Mouse (Mus musculus) liver, embryonic 12.5 days (tissue): ENCODE data around the gene Ppp3ca. TPM values are rescaled to one million over a fixed set of nuclear protein-coding genes. Genes with fewer than 3 reads are reported as not detected.

Experiments
- ATAC-seq: fragments of 200-750 bp; cut with Nextera tagmentation; 2 replicates; pipeline ENCODE4 v1.8.0; 2017; ENCODE audit warnings: moderate number of reproducible peaks, mild to moderate bottlenecking, moderate library complexity
- H3K27ac ChIP-seq: fragments of 300-500 bp; sonication (generic); 2 replicates; pipeline ENCODE4 v1.5.1; 2016; ENCODE audit warnings: mild to moderate bottlenecking
- H3K27me3 ChIP-seq: fragments of 300-500 bp; sonication (generic); replicated peaks from 2 replicates; pipeline ENCODE4 v1.6.1; 2016; ENCODE audit warnings: mild to moderate bottlenecking, moderate library complexity
- H3K36me3 ChIP-seq: fragments of 300-500 bp; sonication (generic); 2 replicates; pipeline ENCODE4 v1.6.1; 2016; ENCODE audit warnings: mild to moderate bottlenecking, moderate library complexity
- H3K4me1 ChIP-seq: fragments of 300-500 bp; sonication (generic); 2 replicates; pipeline ENCODE4 v1.6.1; 2016
- H3K4me2 ChIP-seq: fragments of 300-500 bp; sonication (generic); 2 replicates; pipeline ENCODE4 v1.6.1; 2016; ENCODE audit warnings: mild to moderate bottlenecking, moderate library complexity
- H3K4me3 ChIP-seq: fragments of 300-500 bp; sonication (generic); 2 replicates; pipeline ENCODE4 v1.5.1; 2016; ENCODE audit warnings: mild to moderate bottlenecking, moderate library complexity
- H3K9ac ChIP-seq: fragments of 300-500 bp; sonication (generic); 2 replicates; pipeline ENCODE4 v1.6.1; 2016; ENCODE audit warnings: mild to moderate bottlenecking, moderate library complexity
- H3K9me3 ChIP-seq: fragments of 300-500 bp; sonication (generic); replicated peaks from 2 replicates; pipeline ENCODE4 v1.6.1; 2016; ENCODE audit warnings: mild to moderate bottlenecking, moderate library complexity
- WGBS: fragments of 180-500 bp; shearing (Covaris S2); methylation state at CpG from one replicate; pipeline ENCODE4 v1.1.7; 2016; ENCODE audit not compliant: insufficient replicate concordance; 5-methylcytosine and 5-hydroxymethylcytosine counted together
- polyA plus RNA-seq: library from polyadenylated mRNA; unstranded; fragments of >200 nt; fragmentation: Nextera tagmentation; extraction: Ambion mirVana; gene quantifications from 2 replicates; pipeline ENCODE4 v1.2.1, GENCODE M21; 2016

The Ppp3ca gene
- polyA plus RNA-seq, 1 experiment from 2014 or later: 25.3 TPM

GRCm38 (mm10) chr3:136862051-136862837, 192.3 kb downstream of the Ppp3ca start:
- Histone ChIP-seq H3K36me3 (no peaks in the 10 kb centered on the region), H3K9me3 (no peaks in the 10 kb centered on the region), H3K4me3 (no peak overlapping the region), H3K9ac (no peak overlapping the region), H3K27ac (no peak overlapping the region), H3K4me1 (no peaks in the 10 kb centered on the region), H3K27me3 (no peaks in the 10 kb centered on the region), H3K4me2 (no peak overlapping the region)
- WGBS: 73% methylated on average over 11 of the region's 11 CpGs
- ATAC-seq: no peak

GRCm38 (mm10) chr3:136863127-136863526, 193.2 kb downstream of the Ppp3ca start:
- H3K9me3 ChIP-seq: no peaks in the 10 kb centered on the region
- no peaks in the 10 kb centered on the region for H3K36me3 ChIP-seq
- H3K4me1 ChIP-seq: no peaks in the 10 kb centered on the region
- no peak overlapping the region for H3K4me3 ChIP-seq
- no peak overlapping the region for H3K4me2 ChIP-seq
- no peak for ATAC-seq
- WGBS: 69% methylated on average over 5 of the region's 5 CpGs
- H3K27me3 ChIP-seq: no peaks in the 10 kb centered on the region
- no peak overlapping the region for H3K27ac ChIP-seq
- no peak overlapping the region for H3K9ac ChIP-seq

GRCm38 (mm10) chr3:136864306-136864705, 194.4 kb downstream of the Ppp3ca start:
- Histone ChIP-seq H3K9ac (no peak overlapping the region), H3K9me3 (no peaks in the 10 kb centered on the region), H3K4me1 (no peaks in the 10 kb centered on the region), H3K27ac (no peak overlapping the region), H3K27me3 (no peaks in the 10 kb centered on the region), H3K36me3 (no peaks in the 10 kb centered on the region), H3K4me2 (no peak overlapping the region), H3K4me3 (no peak overlapping the region)
- no peak for ATAC-seq

GRCm38 (mm10) chr3:136865176-136865859, 195.4 kb downstream of the Ppp3ca start:
- Histone ChIP-seq H3K4me3 (no peak overlapping the region), H3K36me3 (no peaks in the 10 kb centered on the region)
- WGBS: 72% methylated on average over 4 of the region's 4 CpGs

GRCm38 (mm10) chr3:136866095-136866494, 196.2 kb downstream of the Ppp3ca start:
- no peak overlapping the region for H3K4me2 ChIP-seq
- H3K27me3 ChIP-seq: no peaks in the 10 kb centered on the region
- no peaks in the 10 kb centered on the region for H3K4me1 ChIP-seq
- ATAC-seq: no peak
- H3K9me3 ChIP-seq: no peaks in the 10 kb centered on the region
- WGBS: 87% methylated on average over 3 of the region's 3 CpGs
- no peak overlapping the region for H3K9ac ChIP-seq
- no peaks in the 10 kb centered on the region for H3K36me3 ChIP-seq
- H3K27ac ChIP-seq: no peak overlapping the region
- no peak overlapping the region for H3K4me3 ChIP-seq

More at GRCm38 (mm10) chr3:136865176-136865859, 195.4 kb downstream of the Ppp3ca start:
- no peak overlapping the region for H3K4me2 ChIP-seq
- ATAC-seq: no peak
- no peak overlapping the region for H3K9ac ChIP-seq
- H3K27ac ChIP-seq: no peak overlapping the region
- no peaks in the 10 kb centered on the region for H3K4me1 ChIP-seq
- H3K27me3 ChIP-seq: no peaks in the 10 kb centered on the region
- no peaks in the 10 kb centered on the region for H3K9me3 ChIP-seq

GRCm38 (mm10) chr3:136866571-136866970, 196.6 kb downstream of the Ppp3ca start:
- no peaks in the 10 kb centered on the region for H3K36me3 ChIP-seq
- no peaks in the 10 kb centered on the region for H3K9me3 ChIP-seq
- H3K27me3 ChIP-seq: no peaks in the 10 kb centered on the region
- WGBS: 55% methylated on average over 3 of the region's 3 CpGs
- no peak overlapping the region for H3K4me2 ChIP-seq
- H3K9ac ChIP-seq: no peak overlapping the region
- no peak overlapping the region for H3K27ac ChIP-seq
- no peak overlapping the region for H3K4me3 ChIP-seq
- ATAC-seq: no peak
- H3K4me1 ChIP-seq: no peaks in the 10 kb centered on the region

GRCm38 (mm10) chr3:136867366-136867765, 197.4 kb downstream of the Ppp3ca start:
- 81% methylated on average over 2 of the region's 2 CpGs for WGBS
- no peaks in the 10 kb centered on the region for H3K4me1 ChIP-seq
- H3K4me3 ChIP-seq: no peak overlapping the region
- no peaks in the 10 kb centered on the region for H3K27me3 ChIP-seq
- no peak overlapping the region for H3K27ac ChIP-seq
- ATAC-seq: no peak
- no peak overlapping the region for H3K9ac ChIP-seq
- no peaks in the 10 kb centered on the region for H3K9me3 ChIP-seq
- no peaks in the 10 kb centered on the region for H3K36me3 ChIP-seq
- no peak overlapping the region for H3K4me2 ChIP-seq

GRCm38 (mm10) chr3:136871772-136872532, 202.0 kb downstream of the Ppp3ca start:
- Histone ChIP-seq H3K27ac (no peak overlapping the region), H3K4me3 (no peak overlapping the region), H3K9me3 (no peaks in the 10 kb centered on the region), H3K27me3 (no peaks in the 10 kb centered on the region), H3K9ac (no peak overlapping the region), H3K36me3 (no peaks in the 10 kb centered on the region), H3K4me2 (no peak overlapping the region), H3K4me1 (no peaks in the 10 kb centered on the region)
- no peak for ATAC-seq
- 78% methylated on average over 14 of the region's 14 CpGs for WGBS

GRCm38 (mm10) chr3:136872533-136873095, 202.7 kb downstream of the Ppp3ca start:
- no peak overlapping the region for H3K4me2 ChIP-seq
- 75% methylated on average over 8 of the region's 8 CpGs for WGBS

GRCm38 (mm10) chr3:136873809-136874449, 204.0 kb downstream of the Ppp3ca start:
- H3K27ac ChIP-seq: no peak overlapping the region
- H3K27me3 ChIP-seq: no peaks in the 10 kb centered on the region
- no peak overlapping the region for H3K4me3 ChIP-seq
- H3K9me3 ChIP-seq: no peaks in the 10 kb centered on the region
- H3K4me2 ChIP-seq: no peak overlapping the region
- no peak overlapping the region for H3K9ac ChIP-seq
- H3K36me3 ChIP-seq: no peaks in the 10 kb centered on the region
- H3K4me1 ChIP-seq: no peaks in the 10 kb centered on the region
- ATAC-seq: no peak
- WGBS: 72% methylated on average over 7 of the region's 7 CpGs

More at GRCm38 (mm10) chr3:136872533-136873095, 202.7 kb downstream of the Ppp3ca start:
- H3K36me3 ChIP-seq: no peaks in the 10 kb centered on the region
- no peaks in the 10 kb centered on the region for H3K27me3 ChIP-seq
- no peak overlapping the region for H3K9ac ChIP-seq
- no peak overlapping the region for H3K27ac ChIP-seq
- no peaks in the 10 kb centered on the region for H3K9me3 ChIP-seq
- H3K4me3 ChIP-seq: no peak overlapping the region
- H3K4me1 ChIP-seq: no peaks in the 10 kb centered on the region
- ATAC-seq: no peak

GRCm38 (mm10) chr3:136874566-136874965, 204.6 kb downstream of the Ppp3ca start:
- Histone ChIP-seq H3K4me3 (no peak overlapping the region), H3K27ac (no peak overlapping the region)
- WGBS: 75% methylated on average over 5 of the region's 5 CpGs

More at GRCm38 (mm10) chr3:136874566-136874965, 204.6 kb downstream of the Ppp3ca start:
- no peak for ATAC-seq
- H3K4me2 ChIP-seq: no peak overlapping the region
- H3K9ac ChIP-seq: no peak overlapping the region
- H3K27me3 ChIP-seq: no peaks in the 10 kb centered on the region
- H3K4me1 ChIP-seq: no peaks in the 10 kb centered on the region
- H3K36me3 ChIP-seq: no peaks in the 10 kb centered on the region
- no peaks in the 10 kb centered on the region for H3K9me3 ChIP-seq
